Mouse (Mus musculus): Measurements from ENCODE around the gene Spdl1.

Spdl1 gene

GRCm38 (mm10) chr11:34833318-34834086 is at the start of gene Spdl1:
Spdl1 (minus strand) TSS chr11:34833641.
- peak; percentile 95 for DNase-seq (ENCODE audit: low spot score)

GRCm38 (mm10) chr11:34881528-34881927 is 48.1 kb upstream of the Spdl1 start:
- no peak for DNase-seq (ENCODE audit: low spot score)

- no peak for DNase-seq (ENCODE audit: low spot score)
Measured at GRCm38 (mm10) chr11:34879678-34880077, 46.2 kb upstream of the Spdl1 start.

- no peak for DNase-seq (ENCODE audit: low spot score)
Measured at GRCm38 (mm10) chr11:34873861-34874260, 40.4 kb upstream of the Spdl1 start.

GRCm38 (mm10) chr11:34872432-34872831 is 39.0 kb upstream of the Spdl1 start:
- DNase-seq (ENCODE audit: low spot score), result no peak

GRCm38 (mm10) chr11:34871991-34872390 is 38.5 kb upstream of the Spdl1 start:
- DNase-seq (ENCODE audit: low spot score), result no peak

GRCm38 (mm10) chr11:34871456-34871855 is 38.0 kb upstream of the Spdl1 start:
- DNase-seq (ENCODE audit: low spot score), result no peak

- no peak for DNase-seq (ENCODE audit: low spot score)
Measured at GRCm38 (mm10) chr11:34868626-34869025, 35.2 kb upstream of the Spdl1 start.

- DNase-seq (ENCODE audit: low spot score), result no peak
Measured at GRCm38 (mm10) chr11:34865741-34866270, 32.4 kb upstream of the Spdl1 start.

GRCm38 (mm10) chr11:34865181-34865580 is 31.7 kb upstream of the Spdl1 start:
- DNase-seq (ENCODE audit: low spot score), result no peak

- no peak for DNase-seq (ENCODE audit: low spot score)
Measured at GRCm38 (mm10) chr11:34856652-34857051, 23.2 kb upstream of the Spdl1 start.

- DNase-seq (ENCODE audit: low spot score), result no peak
Measured at GRCm38 (mm10) chr11:34846268-34846652, 12.8 kb upstream of the Spdl1 start.

GRCm38 (mm10) chr11:34845567-34846267 is 12.3 kb upstream of the Spdl1 start:
- DNase-seq (ENCODE audit: low spot score), result no peak

- peak; percentile 5 for DNase-seq (ENCODE audit: low spot score)
Measured at GRCm38 (mm10) chr11:34843517-34843916, 10.1 kb upstream of the Spdl1 start.

- no peak for DNase-seq (ENCODE audit: low spot score)
Measured at GRCm38 (mm10) chr11:34840283-34840682, 6.8 kb upstream of the Spdl1 start.

GRCm38 (mm10) chr11:34839051-34839450 is 5.6 kb upstream of the Spdl1 start:
- DNase-seq (ENCODE audit: low spot score), result peak; percentile 27

- no peak for DNase-seq (ENCODE audit: low spot score)
Measured at GRCm38 (mm10) chr11:34836272-34836671, 2.8 kb upstream of the Spdl1 start.

GRCm38 (mm10) chr11:34832678-34833077 is 763 bp downstream of the Spdl1 start:
- no peak for DNase-seq (ENCODE audit: low spot score)

GRCm38 (mm10) chr11:34827803-34828202 is 5.6 kb downstream of the Spdl1 start:
- DNase-seq (ENCODE audit: low spot score), result no peak

GRCm38 (mm10) chr11:34826940-34827339 is 6.5 kb downstream of the Spdl1 start:
- DNase-seq (ENCODE audit: low spot score), result no peak

- no peak for DNase-seq (ENCODE audit: low spot score)
Measured at GRCm38 (mm10) chr11:34824791-34825190, 8.7 kb downstream of the Spdl1 start.

- no peak for DNase-seq (ENCODE audit: low spot score)
Measured at GRCm38 (mm10) chr11:34814767-34815166, 18.7 kb downstream of the Spdl1 start.

GRCm38 (mm10) chr11:34814319-34814718 is 19.1 kb downstream of the Spdl1 start:
- DNase-seq (ENCODE audit: low spot score), result no peak
